ENCODE assay signal across 28 mouse cellular contexts in the genomic region with DNA sequence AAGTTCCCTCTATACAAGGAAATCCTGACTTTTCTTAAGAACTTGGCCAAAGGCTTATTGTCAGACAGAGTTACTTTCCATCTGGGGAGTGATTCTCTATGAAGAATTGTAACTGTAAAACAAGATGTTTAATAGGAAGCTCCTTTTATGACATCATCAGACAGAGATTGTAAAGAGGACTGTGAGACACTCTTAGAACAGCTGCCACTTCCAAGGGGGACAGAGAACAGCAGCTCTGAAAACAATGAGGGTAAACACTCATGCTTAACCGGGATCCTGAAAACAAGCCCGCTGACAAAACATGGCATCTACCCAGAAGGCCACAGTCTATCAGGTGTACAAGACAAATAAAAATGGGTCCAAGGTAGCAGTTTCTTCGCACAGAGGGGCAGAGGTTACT. TPM values are rescaled to one million over a fixed set of nuclear protein-coding genes. Genes with fewer than 3 reads are reported as not detected.
"Had no signal": no experiment of that assay in that cellular context is flagged by ENCODE, and none has a peak within 500 bp of the region (broad histone marks: within the 10 kb centered on the region; RNA-seq: fewer than 3 reads in every experiment).

A gene (plus strand): TSS at position 153 of the 400 bp plus-strand sequence.

- H3K4me2 ChIP-seq: limb, embryonic 12.5 days; limb, embryonic 15.5 days; liver, embryonic 11.5 days; lung, embryonic 14.5 days; midbrain, embryonic 12.5 days; neural tube, embryonic 13.5 days; stomach, embryonic 15.5 days had no signal

- H3K9me3 ChIP-seq: limb, embryonic 12.5 days; limb, embryonic 15.5 days; midbrain, embryonic 12.5 days; neural tube, embryonic 13.5 days; stomach, embryonic 15.5 days had no signal

- H3K27me3 ChIP-seq: limb, embryonic 12.5 days; limb, embryonic 15.5 days; midbrain, embryonic 12.5 days; neural tube, embryonic 13.5 days; stomach, embryonic 15.5 days had no signal

- ATAC-seq: liver, postnatal 0 days; lung, postnatal 0 days; midbrain, embryonic 16.5 days had no signal

- H3K9ac ChIP-seq: limb, embryonic 12.5 days; limb, embryonic 15.5 days; liver, embryonic 14.5 days; liver, postnatal 0 days; lung, embryonic 14.5 days; midbrain, embryonic 12.5 days; neural tube, embryonic 13.5 days; stomach, embryonic 15.5 days had no signal

- DNase-seq: kidney, postnatal 14 days; kidney, postnatal 4 days; left cerebral cortex, postnatal 4 days; liver, postnatal 0 days; lung, embryonic 14.5 days; retina, postnatal 1 day; right cerebral cortex, postnatal 25 days; spleen, adult 18-20 months; thymus, adult 2 months; thymus, postnatal 14 days; thymus, postnatal 4 days had no signal

- H3K4me1 ChIP-seq: limb, embryonic 12.5 days; midbrain, embryonic 12.5 days; neural tube, embryonic 13.5 days; stomach, embryonic 15.5 days had no signal

- H3K27ac ChIP-seq: limb, embryonic 12.5 days; limb, embryonic 15.5 days; liver, embryonic 14.5 days; macrophage; midbrain, embryonic 12.5 days; neural tube, embryonic 13.5 days; stomach, embryonic 15.5 days had no signal

- H3K36me3 ChIP-seq: limb, embryonic 12.5 days; limb, embryonic 15.5 days; midbrain, embryonic 12.5 days; neural tube, embryonic 13.5 days; stomach, embryonic 15.5 days had no signal

- H3K4me3 ChIP-seq: limb, embryonic 12.5 days; limb, embryonic 15.5 days; midbrain, embryonic 12.5 days; myocyte; neural tube, embryonic 13.5 days; stomach, embryonic 15.5 days had no signal

RNA-seq across cellular contexts. Expression of the gene that starts here (rescaled TPM):
- total RNA-seq: layer of hippocampus, adult 18-20 months; layer of hippocampus, postnatal 14 days; left cerebral cortex, postnatal 4 days; megakaryocyte, adult 5-6 weeks; monocyte, adult 5-6 weeks; neutrophil, adult 5-6 weeks had no signal
- polyA plus RNA-seq: kidney, embryonic 16.5 days; limb, embryonic 12.5 days; limb, embryonic 15.5 days; liver, embryonic 11.5 days; liver, embryonic 14.5 days; liver, postnatal 0 days; lung, embryonic 14.5 days; lung, postnatal 0 days; macrophage; midbrain, embryonic 12.5 days; midbrain, embryonic 16.5 days; myocyte; neural tube, embryonic 13.5 days; stomach, embryonic 15.5 days; thymus, adult 2 months had no signal
